Mouse (Mus musculus) kidney, postnatal 14 days (tissue): ENCODE measurements at regions not wholly inside any gene's neighbourhood (a gene's known extent, or its start where the extent isn't known, plus 50 kb on each side); places are given as distances from the start of the nearest gene placed in this dataset.

Experiments used
- DNase-seq: peaks from one replicate; pipeline ENCODE4 v3.0.0; 2022; ENCODE audit warnings: mixed read lengths

- no peak for DNase-seq
Measured at GRCm38 (mm10) chr13:103470141-103470540, 135.8 kb upstream of the Mast4 start.

- no peak for DNase-seq
Measured at GRCm38 (mm10) chr13:103460499-103460898, 126.2 kb upstream of the Mast4 start.

- DNase-seq, result no peak
Measured at GRCm38 (mm10) chr13:103459486-103460147, 125.3 kb upstream of the Mast4 start.

GRCm38 (mm10) chr13:103452837-103453236 is 118.5 kb upstream of the Mast4 start:
- no peak for DNase-seq

GRCm38 (mm10) chr13:103430589-103430988 is 96.3 kb upstream of the Mast4 start:
- peak; percentile 3 for DNase-seq

GRCm38 (mm10) chr13:103424011-103424410 is 89.7 kb upstream of the Mast4 start:
- no peak for DNase-seq

GRCm38 (mm10) chr13:103423417-103423816 is 89.1 kb upstream of the Mast4 start:
- DNase-seq, result no peak

- no peak for DNase-seq
Measured at GRCm38 (mm10) chr13:103422997-103423396, 88.7 kb upstream of the Mast4 start.

GRCm38 (mm10) chr13:103419146-103419545 is 84.8 kb upstream of the Mast4 start:
- no peak for DNase-seq

GRCm38 (mm10) chr13:103417256-103417655 is 83.0 kb upstream of the Mast4 start:
- no peak for DNase-seq

- DNase-seq, result no peak
Measured at GRCm38 (mm10) chr13:103415335-103415734, 81.0 kb upstream of the Mast4 start.

GRCm38 (mm10) chr13:103412566-103412965 is 78.3 kb upstream of the Mast4 start:
- DNase-seq, result no peak

- no peak for DNase-seq
Measured at GRCm38 (mm10) chr13:103409286-103409685, 75.0 kb upstream of the Mast4 start.

- no peak for DNase-seq
Measured at GRCm38 (mm10) chr13:103396526-103397020, 62.3 kb upstream of the Mast4 start.

GRCm38 (mm10) chr13:103396099-103396498 is 61.8 kb upstream of the Mast4 start:
- DNase-seq, result no peak

- no peak for DNase-seq
Measured at GRCm38 (mm10) chr13:103392581-103392980, 58.3 kb upstream of the Mast4 start.

- no peak for DNase-seq
Measured at GRCm38 (mm10) chr13:103391396-103391795, 57.1 kb upstream of the Mast4 start.

- DNase-seq, result no peak
Measured at GRCm38 (mm10) chr13:103390991-103391390, 56.7 kb upstream of the Mast4 start.

- DNase-seq, result no peak
Measured at GRCm38 (mm10) chr13:103386948-103387347, 52.7 kb upstream of the Mast4 start.
